Mouse (Mus musculus) c-Kit-positive CD71-positive TER-119-positive erythroid progenitor cells, embryonic 14.5 days (primary cell): ENCODE measurements at regions not wholly inside any gene's neighbourhood (a gene's known extent, or its start where the extent isn't known, plus 50 kb on each side); places are given as distances from the start of the nearest gene placed in this dataset.
"Not testable (repeated sequence)": the region's sequence is repeated elsewhere in the genome, so short reads cannot be mapped to it uniquely, and the experiment has no call there.

ENCODE experiments used
- DNase-seq: peaks from one replicate; pipeline ENCODE4 v3.0.0-alpha.2; 2013; ENCODE audit warnings: low spot score

DNA sequence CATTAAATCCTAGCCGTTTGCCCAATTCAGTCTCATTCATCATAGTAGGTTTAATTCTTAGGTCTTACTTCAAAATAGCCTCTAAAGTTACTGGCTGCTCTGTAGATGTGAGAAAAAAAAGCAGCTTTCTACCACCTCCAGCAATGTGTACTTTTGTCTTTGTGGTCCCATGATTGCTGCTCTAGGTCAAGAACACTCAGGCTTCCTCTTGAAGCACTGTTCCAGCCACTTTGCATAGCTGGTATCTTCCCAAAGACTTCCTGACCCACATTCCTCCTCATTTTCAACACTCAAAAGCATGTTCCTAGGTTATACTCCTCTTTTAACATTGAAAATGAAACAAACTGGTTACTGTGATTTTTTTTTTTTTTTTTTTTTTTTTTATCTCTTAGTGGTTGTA is 973.2 kb downstream of the Ttll7 start:
- no peak for DNase-seq

GRCm38 (mm10) chr3:147824451-147824850 is 972.3 kb downstream of the Ttll7 start:
- no peak for DNase-seq

DNA sequence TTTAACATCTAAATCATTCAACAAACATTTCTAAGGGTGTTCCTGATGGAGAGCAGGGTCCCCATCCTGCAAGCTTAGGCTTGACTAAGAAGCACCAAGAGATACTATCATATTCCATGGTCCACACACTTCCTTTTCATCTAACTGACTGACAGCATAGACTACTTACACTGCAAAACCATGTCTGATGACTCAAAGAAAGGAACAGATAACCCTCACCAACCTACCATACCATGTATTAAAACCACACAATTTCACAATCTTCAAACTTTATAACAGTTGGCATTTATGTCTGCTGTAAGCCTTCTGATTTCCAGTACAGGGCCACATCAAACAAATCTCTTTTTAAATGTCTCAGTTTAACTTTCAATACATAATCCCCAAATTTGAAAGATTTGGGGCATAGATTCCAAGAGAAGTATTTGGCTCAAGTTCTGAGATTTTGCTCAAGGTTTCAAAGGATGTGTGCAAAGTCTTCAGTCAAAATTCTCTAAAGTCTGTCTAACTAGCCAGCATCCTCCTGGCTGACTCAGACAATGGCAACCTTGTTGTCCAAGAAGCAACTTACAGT is 962.0 kb downstream of the Ttll7 start:
- DNase-seq = no peak

- DNase-seq = no peak
These were observed 950.4 kb downstream of the Ttll7 start for GRCm38 (mm10) chr3:147802546-147802945.

- DNase-seq = no peak
These were observed 944.4 kb downstream of the Ttll7 start for GRCm38 (mm10) chr3:147796524-147796923.

DNA sequence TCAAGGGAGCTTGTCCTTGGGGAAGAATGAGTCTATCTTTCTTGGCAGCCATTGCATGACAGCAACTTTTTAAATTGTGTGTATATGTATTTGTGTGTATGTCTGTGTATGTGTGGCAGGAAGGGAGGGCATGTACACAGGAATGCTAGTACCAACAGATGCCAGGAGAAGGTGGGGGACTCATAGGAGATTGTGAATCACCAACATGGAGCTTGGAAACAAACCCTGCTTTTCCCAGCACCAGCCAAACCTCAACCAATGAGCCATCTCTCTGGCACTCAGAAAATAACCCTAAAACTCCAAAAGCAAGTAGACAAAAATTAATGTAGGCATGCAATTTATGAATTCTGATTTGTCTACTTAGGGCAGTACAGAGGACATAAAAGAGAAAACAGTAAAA is 942.9 kb downstream of the Ttll7 start:
- DNase-seq = no peak

- DNase-seq = no peak
These were observed 934.4 kb downstream of the Ttll7 start for GRCm38 (mm10) chr3:147786555-147786954.

DNA sequence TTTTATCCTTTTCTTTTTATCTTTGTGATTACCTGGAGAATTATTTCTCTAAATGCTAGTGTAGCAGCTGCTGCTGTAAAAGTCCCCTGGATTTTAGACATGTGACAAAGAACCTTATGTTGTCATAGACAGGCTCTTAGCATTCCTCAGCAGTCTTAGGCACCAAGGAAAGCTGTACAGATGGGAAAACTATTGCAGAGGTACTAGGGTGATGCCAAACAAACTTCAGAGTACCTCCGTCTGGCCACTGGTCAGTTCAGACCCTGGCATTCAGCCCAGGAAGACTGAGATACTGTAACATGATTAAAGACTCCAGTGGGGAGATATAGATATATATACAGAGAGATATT is 898.6 kb downstream of the Ttll7 start:
- no peak for DNase-seq

DNA sequence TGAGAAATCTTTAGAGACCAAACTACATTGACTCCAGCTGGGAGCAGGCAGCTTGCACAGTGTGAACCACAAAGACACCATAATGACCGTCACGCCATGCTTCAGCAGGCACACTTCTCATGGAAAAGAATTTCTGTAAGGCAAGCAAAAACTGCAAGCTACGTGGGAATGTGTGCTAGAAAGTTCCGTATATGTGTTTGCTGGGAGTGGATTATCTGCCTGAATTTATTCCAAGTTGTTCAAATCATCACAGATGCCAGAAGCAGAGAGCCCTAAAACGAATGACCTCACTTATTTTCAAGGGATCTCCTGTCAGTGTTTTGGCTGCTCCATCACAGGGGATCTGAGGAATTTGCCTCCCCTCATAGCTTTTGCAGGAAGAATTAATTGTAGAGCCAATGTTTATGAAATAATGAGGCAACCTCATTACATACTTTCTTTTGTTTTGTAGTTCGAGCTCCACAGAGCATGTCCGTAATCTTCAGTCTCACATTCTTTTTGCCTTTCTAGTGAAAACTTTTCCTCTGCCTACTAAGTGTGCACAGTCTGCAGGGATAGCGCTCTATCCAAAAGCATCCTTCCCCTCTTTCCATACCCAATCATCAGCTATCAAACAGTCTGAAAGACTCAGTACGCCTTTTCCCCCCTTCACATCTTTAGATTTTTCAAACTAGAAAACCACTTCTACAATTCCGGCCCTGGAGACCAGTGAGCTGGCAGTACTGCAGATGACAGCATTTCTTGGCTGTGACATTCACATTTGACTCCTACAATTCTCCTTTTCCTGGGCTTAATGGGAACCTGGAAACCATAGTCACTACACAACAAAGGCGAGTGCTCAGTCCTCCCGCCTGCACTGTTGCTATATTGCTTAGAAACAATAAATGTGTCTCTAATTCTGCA is 898.0 kb downstream of the Ttll7 start:
- DNase-seq = no peak

DNA sequence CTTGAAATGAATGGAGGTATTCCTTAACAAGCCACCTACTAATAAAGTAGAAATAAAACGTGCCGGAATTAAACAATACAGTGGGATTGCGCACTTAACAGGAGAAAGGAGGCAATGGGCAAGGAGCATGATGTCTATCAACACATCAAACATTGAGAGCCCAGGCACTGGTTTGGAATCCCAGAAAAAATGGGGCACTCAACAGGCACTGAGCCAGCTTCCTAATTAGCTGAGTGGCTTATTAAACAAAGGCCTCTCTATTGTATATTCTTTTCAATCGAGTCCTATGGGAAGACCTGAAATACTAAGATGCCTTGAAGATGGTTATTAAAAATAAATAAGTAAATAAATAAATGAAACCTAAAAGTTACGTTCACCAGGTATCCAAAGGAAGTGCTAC is 897.3 kb downstream of the Ttll7 start:
- no peak for DNase-seq

DNA sequence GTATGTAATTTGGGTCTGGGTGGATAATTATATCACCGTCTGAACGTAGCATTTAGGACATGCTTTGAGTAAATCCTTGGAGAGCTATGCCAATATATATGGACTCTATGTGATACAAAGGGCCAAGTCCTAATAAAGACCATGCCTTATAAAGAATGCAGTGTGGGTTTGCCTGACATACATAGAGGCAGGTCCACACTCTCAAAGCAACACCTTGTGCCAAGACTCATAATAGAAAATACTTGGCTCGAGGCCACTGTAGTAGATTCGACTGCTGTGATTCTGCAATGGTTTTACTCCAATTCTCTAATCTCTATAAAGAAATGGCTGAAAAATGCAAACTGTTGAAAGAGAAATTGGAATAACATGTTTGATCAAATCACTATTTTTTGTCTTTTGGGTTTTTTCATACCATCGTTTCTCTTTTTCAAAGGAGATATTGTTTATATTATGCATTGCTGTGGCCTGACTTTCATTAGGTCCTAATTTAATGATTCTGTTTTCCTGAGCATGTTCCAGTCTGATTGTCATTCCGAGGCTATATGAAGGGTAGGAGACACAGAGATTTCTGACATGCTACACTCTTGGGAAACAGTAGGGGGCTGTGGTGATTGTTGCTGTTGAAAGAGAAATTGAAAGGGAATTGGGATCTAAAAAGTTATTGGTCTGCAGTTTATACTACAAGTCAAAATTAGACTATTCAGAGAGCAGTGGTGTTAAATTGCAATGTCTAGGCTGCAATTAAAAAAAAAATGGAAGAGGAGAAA is 884.7 kb downstream of the Ttll7 start:
- DNase-seq = no peak

DNA sequence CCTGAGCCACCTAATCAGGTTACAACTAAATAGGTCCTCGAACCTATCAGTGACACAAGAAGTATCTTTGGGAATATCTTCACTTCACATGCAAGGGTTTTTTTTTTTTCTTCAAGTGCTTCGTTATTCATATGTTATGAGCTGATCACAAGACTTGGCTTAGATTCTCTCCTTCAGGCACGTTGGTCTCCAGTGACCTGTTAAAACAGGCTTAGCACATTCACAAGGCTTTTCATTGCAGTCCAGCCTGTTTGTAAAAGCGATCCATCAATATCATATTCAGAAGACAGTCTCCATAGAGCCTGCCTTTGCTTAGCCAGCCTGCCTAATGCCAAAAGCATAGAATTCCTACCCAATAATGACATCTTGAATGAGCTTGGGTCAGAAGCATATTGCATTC is 864.2 kb downstream of the Ttll7 start:
- no peak for DNase-seq

DNA sequence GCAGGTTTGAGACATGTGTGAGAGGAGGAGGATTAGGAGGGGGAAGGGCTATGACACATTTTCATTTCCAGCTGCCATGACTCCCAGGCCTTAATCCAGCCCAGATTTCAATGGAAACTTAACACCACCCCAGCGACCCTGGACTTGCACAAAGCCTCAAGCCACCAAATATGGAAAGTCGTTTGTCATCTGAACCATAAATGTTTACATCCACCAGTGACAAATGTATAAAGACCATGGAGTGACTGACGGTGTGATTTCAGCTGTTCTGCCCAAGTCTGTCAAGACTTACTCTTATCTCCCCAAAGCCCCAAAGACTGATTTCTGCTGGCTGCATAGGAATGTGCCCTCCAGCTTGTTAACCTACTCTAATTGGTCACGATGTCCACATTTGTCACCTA is 855.2 kb downstream of the Ttll7 start:
- DNase-seq = no peak

DNA sequence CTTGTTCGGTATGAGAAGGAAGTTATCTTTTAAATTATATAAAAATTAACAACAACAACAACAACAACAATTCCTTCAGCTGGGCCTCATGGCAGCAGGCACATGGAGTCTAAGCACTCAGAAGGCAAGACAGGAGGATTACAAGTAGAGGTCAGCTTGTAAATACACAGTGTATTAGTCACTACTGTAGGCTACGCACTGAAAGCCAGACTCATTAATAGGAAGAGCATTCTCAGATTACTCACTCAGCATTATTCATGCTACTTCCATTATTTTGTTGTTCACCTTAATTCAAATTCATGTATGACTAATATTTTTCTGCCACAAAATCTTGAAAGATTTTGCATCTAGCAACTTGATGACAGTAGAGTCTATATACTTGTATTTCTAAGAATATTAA is 831.6 kb downstream of the Ttll7 start:
- DNase-seq = no peak

GRCm38 (mm10) chr3:147680299-147680698 is 828.1 kb downstream of the Ttll7 start:
- no peak for DNase-seq

- DNase-seq = no peak
These were observed 810.4 kb downstream of the Ttll7 start for GRCm38 (mm10) chr3:147662572-147662971.

DNA sequence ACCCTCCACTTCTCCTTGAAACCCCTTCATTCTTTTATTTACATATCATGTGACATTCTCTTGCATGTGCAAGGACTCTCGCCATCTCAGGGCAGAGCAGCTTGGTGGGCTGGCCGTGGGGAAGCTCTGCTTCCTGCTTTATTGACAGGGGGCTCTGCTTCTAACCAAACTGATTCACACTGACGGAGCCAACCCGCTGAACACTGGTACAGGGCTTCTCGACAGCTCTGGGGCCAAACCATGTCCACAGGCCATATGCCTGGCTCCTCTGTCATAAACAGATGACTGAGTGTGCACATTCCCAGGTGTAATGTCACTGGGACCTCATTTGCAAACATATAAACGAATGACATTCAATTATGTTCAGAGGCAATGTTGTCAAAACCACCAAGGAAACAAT is 800.7 kb downstream of the Ttll7 start:
- no peak for DNase-seq

- DNase-seq = not testable (repeated sequence)
These were observed 783.3 kb downstream of the Ttll7 start for GRCm38 (mm10) chr3:147635486-147635885.

DNA sequence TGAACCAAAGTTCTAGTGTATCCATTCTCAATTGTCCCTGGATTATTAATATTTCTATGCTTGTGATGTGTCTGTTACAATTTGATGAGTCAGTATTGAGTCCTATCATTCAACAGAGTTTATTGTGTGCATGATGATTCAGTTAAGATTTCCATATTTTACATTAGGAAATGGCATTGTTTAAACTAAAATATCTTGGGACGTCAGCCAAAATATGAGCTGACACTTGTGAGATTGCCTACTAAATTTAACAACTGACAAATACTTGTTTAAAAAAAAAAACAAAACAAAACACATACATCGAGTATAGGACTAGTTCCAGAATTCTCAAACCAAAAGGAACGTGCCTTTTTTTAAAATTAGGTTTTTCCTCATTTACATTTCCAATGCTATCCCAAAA is 779.0 kb downstream of the Ttll7 start:
- no peak for DNase-seq

DNA sequence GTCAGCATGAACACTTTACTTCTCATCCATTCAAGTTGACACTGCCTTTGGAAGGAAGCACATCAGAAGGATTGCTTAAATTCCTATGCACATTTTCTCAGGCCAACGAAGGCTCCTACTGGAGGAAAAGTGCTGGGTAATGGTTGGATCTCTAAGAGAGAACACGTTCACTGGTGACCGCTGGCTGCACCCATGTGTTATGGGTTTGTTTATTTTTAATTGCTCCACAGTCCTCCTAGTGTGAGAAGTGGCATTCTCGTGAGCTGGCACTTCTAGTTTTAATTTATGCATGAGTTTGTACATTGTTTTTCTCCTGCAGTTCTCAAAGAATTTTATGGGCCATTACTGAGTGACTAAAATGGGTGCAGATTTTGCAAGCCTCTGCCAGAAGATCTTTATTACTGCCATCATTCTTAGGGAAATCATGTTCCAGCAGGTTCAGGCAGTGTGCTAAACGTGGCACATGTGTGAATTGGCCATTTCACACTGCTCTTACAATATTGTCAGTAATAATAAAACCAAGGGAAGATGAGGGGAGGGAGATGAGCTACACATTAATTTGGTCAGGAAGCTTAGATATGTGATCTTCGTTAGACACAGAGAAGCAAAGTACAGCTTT is 731.6 kb downstream of the Ttll7 start:
- no peak for DNase-seq

DNA sequence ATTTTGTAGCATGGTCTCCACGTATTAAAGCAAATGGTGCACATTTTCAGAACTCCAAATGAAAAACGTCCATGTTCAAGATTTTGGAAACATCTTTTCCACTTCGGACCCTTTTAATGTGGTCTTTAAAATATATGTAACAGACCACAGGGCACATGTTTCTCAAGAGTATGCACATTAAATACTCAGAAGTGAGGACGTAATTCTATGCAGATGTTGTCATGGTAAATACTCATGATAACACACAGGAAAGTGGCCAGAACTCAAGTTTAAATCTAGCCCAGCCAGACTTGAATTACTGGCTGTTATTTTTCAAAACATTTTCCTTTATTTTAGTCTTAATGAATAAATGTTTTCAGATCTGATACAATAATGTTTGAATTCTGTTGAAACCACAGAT is 719.7 kb downstream of the Ttll7 start:
- DNase-seq = no peak

- DNase-seq = no peak
These were observed 693.3 kb downstream of the Ttll7 start for GRCm38 (mm10) chr3:147545329-147546006.
